Mouse (Mus musculus): ENCODE data around the gene Inka2. TPM values are rescaled to one million over a fixed set of nuclear protein-coding genes. Genes with fewer than 3 reads are reported as not detected.
A peak's percentile ranks its signal among the peaks of the same experiment; 100 is the strongest.
"Not testable (repeated sequence)": the region's sequence is repeated elsewhere in the genome, so short reads cannot be mapped to it uniquely, and the experiment has no call there.

The Inka2 gene
- total RNA-seq, 2 experiments from 2014 or later = 0.42 TPM; not detected in 1

DNA sequence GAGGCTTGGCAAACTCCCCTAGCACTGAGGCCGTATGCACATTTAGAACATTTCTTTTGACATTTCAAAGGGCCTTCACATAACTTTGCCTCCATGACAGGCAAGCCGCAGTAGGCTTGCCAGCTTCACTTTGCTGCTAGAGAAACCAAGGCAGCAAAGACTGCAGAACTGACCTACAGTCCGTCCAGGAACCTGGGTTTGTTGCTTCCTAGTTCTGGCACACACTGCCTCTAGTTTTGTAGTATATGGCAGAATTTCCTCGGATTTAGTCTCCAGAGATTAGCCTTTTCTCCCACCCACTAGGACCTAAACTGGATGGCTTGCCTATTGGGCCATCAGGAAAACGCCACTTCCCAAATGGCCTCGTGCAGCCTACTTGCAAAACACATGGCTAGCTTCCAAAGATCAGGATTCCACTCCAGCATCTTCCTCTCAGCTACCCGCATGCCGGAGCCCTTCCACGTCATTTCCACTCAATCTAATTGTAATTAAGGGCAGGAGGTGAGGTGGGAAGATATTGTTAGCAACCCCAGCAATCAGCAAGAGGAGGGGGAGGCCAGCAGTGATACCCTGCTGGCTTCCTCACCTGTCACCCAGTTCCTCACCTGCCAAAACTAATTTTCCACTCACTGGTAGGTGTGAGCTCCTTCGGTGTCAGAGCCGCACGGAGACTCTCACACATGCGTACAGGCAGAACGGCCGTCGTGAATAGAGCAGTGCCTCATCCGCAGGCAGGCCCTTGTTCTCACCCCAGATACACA, 7.8 kb upstream of the Inka2 start:
- ATAC-seq (ENCODE audit: poor library complexity, severe bottlenecking) = no peak

DNA sequence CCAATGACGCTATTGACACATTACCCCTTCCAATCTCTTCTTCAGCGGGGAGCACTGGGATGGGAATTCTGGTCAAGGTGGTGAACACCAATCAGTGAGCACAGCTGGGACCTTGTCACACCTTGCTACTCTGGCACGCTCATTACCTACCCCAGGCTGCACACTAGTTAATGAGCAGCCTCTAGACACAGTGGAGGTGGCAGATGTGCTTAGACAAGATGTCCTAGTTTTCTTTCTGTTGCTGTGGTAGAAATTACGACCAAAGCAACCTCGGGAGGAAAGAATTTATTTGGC, 7.3 kb upstream of the Inka2 start:
- ATAC-seq (ENCODE audit: poor library complexity, severe bottlenecking) = no peak

- ATAC-seq (ENCODE audit: poor library complexity, severe bottlenecking) = no peak
These were observed 6.1 kb upstream of the Inka2 start for GRCm38 (mm10) chr3:105698311-105698710.

- ATAC-seq (ENCODE audit: poor library complexity, severe bottlenecking) = peak; percentile 45
These were observed 5.0 kb upstream of the Inka2 start for GRCm38 (mm10) chr3:105699241-105699933.

DNA sequence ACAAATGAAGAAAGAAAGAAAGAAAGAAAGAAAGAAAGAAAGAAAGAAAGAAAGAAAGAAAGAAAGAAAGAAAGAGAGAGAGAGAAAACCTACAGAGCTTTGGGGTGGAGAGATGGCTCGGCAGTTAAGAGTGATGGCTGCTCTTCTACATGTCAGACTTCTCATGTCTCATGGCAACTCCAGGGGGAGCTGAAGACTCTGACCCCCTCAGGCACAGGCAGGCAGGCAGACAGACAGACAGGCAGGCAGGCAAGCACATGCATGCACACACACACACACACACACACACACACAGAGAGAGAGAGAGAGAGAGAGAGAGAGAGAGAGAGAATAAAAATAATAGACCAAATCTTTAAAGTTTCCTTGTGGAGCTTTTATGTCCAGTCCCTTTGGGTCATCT, 3.6 kb upstream of the Inka2 start:
- ATAC-seq (ENCODE audit: poor library complexity, severe bottlenecking) = not testable (repeated sequence)

DNA sequence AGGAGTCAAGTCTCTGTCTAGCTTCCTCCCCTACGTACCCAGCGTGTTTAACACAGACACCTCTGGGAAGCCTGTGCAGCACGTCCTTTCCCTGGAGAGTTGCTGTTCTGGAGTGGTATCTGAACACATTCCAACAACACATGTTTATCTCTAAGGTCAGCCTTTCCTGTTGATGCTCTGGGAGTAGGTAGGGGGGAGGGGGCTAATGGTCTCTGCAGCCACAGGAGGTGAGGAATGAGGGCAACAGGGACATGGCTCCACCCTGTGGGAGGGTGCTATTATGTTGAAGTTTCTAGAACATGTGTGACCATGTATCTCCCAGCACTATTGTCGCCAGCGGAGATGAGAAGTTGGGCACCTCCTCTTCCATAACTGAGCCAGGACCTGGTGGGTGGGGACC, 3.0 kb upstream of the Inka2 start:
- no peak for ATAC-seq (ENCODE audit: poor library complexity, severe bottlenecking)

GRCm38 (mm10) chr3:105703571-105703970, 828 bp upstream of the Inka2 start:
- ATAC-seq (ENCODE audit: poor library complexity, severe bottlenecking) = no peak

DNA sequence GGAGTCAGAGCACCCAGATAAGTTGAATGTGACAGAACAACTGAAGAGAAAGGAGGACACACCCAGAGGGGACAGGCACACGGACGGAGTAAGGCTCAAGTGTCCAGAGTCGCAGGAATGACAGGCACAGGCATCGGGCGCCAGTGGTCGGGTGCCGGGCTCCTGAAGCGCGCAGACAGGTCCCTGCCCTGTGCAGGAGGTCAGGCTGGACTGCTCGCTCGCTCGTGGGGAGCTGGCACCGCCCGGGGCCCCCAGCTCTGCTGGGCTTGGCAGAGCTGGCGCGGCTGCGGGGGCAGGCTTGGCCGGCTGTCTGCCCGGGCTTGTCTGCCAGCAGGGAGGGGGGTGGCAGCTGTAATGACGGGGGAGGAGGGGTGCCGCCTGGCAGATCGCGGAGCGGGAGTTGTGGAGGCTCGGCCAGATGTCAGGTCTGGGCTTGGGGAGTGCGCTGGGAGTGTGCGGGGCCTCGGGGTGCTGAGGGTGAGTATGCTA, 706 bp downstream of the Inka2 start:
- ATAC-seq (ENCODE audit: poor library complexity, severe bottlenecking) = peak; percentile 31

DNA sequence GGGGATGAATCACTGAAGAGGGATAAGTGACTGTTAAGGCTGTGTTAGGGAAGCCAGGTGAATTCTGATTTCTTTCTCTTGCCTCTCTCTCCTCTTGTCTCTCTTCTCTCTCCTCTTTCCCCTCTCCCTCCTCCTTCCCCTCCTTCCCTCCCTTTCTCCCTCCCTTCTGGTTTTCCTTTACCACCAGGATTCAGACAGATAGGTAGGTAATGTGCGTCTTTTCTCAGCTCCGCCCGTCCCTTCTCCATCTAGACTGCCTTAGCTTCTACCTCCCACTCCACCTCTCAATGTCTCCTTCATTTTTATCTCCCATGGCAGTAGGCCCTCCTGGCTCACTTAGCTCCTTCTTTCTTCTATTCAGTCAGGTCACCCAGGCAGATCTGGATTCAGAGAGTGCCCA, 1.2 kb downstream of the Inka2 start:
- ATAC-seq (ENCODE audit: poor library complexity, severe bottlenecking) = no peak

GRCm38 (mm10) chr3:105706366-105707020, 2.1 kb downstream of the Inka2 start:
- ATAC-seq (ENCODE audit: poor library complexity, severe bottlenecking) = no peak

- no peak for ATAC-seq (ENCODE audit: poor library complexity, severe bottlenecking)
These were observed 3.2 kb downstream of the Inka2 start for GRCm38 (mm10) chr3:105707590-105707989.

- no peak for ATAC-seq (ENCODE audit: poor library complexity, severe bottlenecking)
These were observed 5.8 kb downstream of the Inka2 start for GRCm38 (mm10) chr3:105710246-105710645.

GRCm38 (mm10) chr3:105711741-105712140, 7.3 kb downstream of the Inka2 start:
- no peak for ATAC-seq (ENCODE audit: poor library complexity, severe bottlenecking)

DNA sequence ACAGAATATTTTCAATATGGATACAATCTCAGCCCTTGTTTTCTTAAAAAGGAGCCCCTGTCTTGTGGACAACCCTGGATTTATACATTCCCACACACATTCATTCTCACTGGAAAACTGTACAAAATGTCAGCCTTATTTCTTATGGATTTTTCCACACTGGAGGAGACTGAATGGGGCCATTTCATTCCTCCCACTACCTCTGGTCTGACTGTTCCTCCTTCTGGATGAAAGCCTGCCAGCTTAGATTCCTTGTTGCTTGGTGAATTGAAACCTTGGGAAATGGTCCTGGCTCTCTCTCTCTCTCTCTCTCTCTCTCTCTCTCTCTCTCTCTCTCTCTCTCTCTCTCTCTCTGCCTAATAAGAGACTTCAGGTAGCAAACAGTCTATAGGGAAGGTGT, 8.4 kb downstream of the Inka2 start:
- ATAC-seq (ENCODE audit: poor library complexity, severe bottlenecking) = no peak

DNA sequence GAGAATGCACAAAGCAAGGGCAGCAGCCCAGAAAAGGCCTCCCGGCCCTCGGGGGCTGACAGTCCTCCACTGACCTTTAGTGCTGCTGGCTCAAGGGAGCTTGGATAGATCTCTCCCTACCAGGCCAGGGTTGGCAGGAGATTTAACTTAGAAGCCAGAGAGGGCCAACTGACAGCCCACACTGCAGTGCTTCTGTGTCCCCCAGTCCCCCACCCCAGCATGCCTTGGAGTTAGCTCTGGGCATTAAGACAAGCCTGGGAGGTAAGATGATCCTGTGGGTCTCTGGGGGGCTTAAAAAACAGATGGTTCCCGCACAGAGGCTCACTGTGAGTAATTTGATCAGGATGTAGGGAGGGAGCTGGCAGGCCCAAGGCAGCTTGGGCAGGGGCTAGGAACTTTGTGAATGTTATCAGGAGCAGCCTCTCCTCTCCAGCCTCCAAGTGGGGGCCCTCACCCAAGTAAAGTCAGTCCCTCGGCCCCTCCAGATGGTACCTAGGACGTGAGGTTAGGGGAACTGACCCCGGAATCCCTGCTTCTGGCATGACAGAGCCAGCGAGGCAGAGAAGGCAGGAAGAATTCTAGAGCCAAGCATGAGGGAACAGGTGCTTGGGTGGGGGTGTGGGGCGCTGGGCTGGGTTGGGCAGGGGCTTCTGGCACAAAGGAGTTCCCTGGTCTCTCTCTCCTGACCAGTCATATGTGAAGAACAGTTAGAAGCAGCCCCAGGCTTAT, 9.9 kb downstream of the Inka2 start:
- no peak for ATAC-seq (ENCODE audit: poor library complexity, severe bottlenecking)

GRCm38 (mm10) chr3:105714820-105715167, 10.4 kb downstream of the Inka2 start:
- ATAC-seq (ENCODE audit: poor library complexity, severe bottlenecking) = no peak

GRCm38 (mm10) chr3:105716353-105717000, 12.1 kb downstream of the Inka2 start:
- peak; percentile 39; the same call in 1 of the 2 replicates for ATAC-seq (ENCODE audit: poor library complexity, severe bottlenecking)

GRCm38 (mm10) chr3:105717856-105718555, 13.6 kb downstream of the Inka2 start:
- ATAC-seq (ENCODE audit: poor library complexity, severe bottlenecking) = no peak

- no peak for ATAC-seq (ENCODE audit: poor library complexity, severe bottlenecking)
These were observed 14.3 kb downstream of the Inka2 start for GRCm38 (mm10) chr3:105718746-105719145.

DNA sequence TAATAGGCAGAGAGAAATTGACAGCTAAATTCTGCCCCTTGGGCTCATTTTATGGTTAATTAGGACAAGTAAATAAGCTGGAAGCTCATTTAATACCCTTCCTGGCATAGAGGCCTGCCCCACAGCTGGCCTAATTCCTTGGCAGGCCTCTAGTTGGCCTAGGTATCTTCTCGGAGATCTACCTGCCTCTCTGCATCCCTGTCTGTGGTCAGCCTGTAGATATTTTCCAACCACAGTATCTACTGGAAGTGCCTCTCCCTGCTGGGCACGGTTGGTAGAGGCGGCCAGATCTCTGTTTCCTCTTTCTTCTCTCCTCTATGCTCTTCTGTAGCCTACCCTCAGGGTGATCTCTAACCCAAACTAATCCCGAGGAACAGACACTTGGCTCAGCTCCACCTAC, 15.6 kb downstream of the Inka2 start:
- ATAC-seq (ENCODE audit: poor library complexity, severe bottlenecking) = no peak

Measured in megakaryocyte, adult 5-6 weeks (primary cell).